Comparison of ENCODE assay signal across 8 mouse cellular contexts in the genomic region with DNA sequence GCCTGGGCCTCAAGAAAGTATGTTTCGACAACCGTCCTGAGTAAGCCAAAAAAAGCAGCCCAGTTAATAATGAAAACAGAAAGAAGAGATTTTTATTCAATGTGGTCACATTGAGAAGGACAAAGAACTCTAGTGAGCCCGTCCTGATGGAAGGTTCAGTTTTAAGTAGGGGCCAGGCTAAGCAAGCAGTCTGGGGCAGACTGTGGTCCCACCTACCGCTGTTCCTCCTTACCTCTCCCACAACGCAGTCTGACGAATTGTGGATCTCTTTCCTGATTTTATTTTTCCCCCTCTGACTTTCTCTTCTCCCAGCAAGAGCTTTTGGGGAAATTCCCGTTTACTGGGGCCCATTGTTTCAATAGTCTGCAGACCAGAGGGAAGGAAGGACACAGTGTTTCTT. TPM values are rescaled to one million over a fixed set of nuclear protein-coding genes. Genes with fewer than 3 reads are reported as not detected.
DNase-seq lines count a peak whose midpoint lies in the region; ATAC-seq and TF ChIP-seq lines count a peak whose summit lies in the region.

No protein-coding gene starts in this region.

- H3K4me3 ChIP-seq in erythroblast, embryonic 14.5 days (replicated peaks), result peak overlapping the region; percentile 68
- no peak overlapping the region for H3K4me3 ChIP-seq in thymus, adult 2 months (ENCODE audit: control insufficient read depth, insufficient read depth, low read length)
- no peak overlapping the region; the same call in 1 of the 2 replicates for H3K4me3 ChIP-seq in liver, embryonic 12.5 days

- peak overlapping the region; percentile 72 for H3K9ac ChIP-seq in liver, embryonic 12.5 days

- peak overlapping the region; percentile 86 for H3K4me2 ChIP-seq in liver, embryonic 12.5 days

- ATAC-seq in erythroblast, adult 5-6 weeks (replicated peaks; ENCODE audit: low FRiP score, poor library complexity, severe bottlenecking), result no peak
- ATAC-seq in liver, embryonic 12.5 days, result no peak

- no peaks in the 10 kb centered on the region for H3K27me3 ChIP-seq in erythroblast, embryonic 14.5 days (ENCODE audit: control insufficient read depth)
- H3K27me3 ChIP-seq in thymus, adult 2 months (ENCODE audit: control insufficient read depth, insufficient read depth, low read length), result no peaks in the 10 kb centered on the region
- H3K27me3 ChIP-seq in liver, embryonic 12.5 days (replicated peaks), result no peaks in the 10 kb centered on the region

- H3K4me1 ChIP-seq in erythroblast, embryonic 14.5 days (ENCODE audit: control insufficient read depth), result peaks cover 34% of the 10 kb centered on the region
- peaks cover 12% of the 10 kb centered on the region for H3K4me1 ChIP-seq in thymus, adult 2 months (replicated peaks; ENCODE audit: control insufficient read depth, insufficient read depth, low read length)
- peaks cover 29% of the 10 kb centered on the region for H3K4me1 ChIP-seq in liver, embryonic 12.5 days

- no peak for TF ChIP-seq CTCF in thymus, adult 2 months (IDR thresholded peaks at IDR 0.05; ENCODE audit: borderline replicate concordance, control insufficient read depth, extremely low read depth, insufficient read depth, low read length, poor library complexity)

- H3K9me3 ChIP-seq in erythroblast, embryonic 14.5 days (ENCODE audit: control insufficient read depth, low read length), result peaks cover 8% of the 10 kb centered on the region
- H3K9me3 ChIP-seq in liver, embryonic 12.5 days (replicated peaks), result no peaks in the 10 kb centered on the region

- no peak for DNase-seq in thymus, adult 2 months
- DNase-seq in thymus, postnatal 14 days, result no peak
- no peak for DNase-seq in adrenal gland, adult 2 months
- no peak for DNase-seq in adrenal gland, postnatal 14 days
- DNase-seq in cerebellum, adult 9-10 months, result no peak

- peak overlapping the region; percentile 59; the same call in 1 of the 2 replicates for H3K27ac ChIP-seq in thymus, adult 2 months (ENCODE audit: control insufficient read depth, insufficient read depth, low read length)
- H3K27ac ChIP-seq in liver, embryonic 12.5 days, result peak overlapping the region; percentile 89

- TF ChIP-seq POLR2A in thymus, adult 2 months (IDR thresholded peaks at IDR 0.05; ENCODE audit: control insufficient read depth, extremely low read depth, insufficient read depth, low read length, poor library complexity), result no peak

- H3K36me3 ChIP-seq in erythroblast, embryonic 14.5 days (ENCODE audit: control insufficient read depth), result no peaks in the 10 kb centered on the region
- no peaks in the 10 kb centered on the region for H3K36me3 ChIP-seq in thymus, adult 2 months (ENCODE audit: control insufficient read depth, insufficient read depth, low read length)
- no peaks in the 10 kb centered on the region for H3K36me3 ChIP-seq in liver, embryonic 12.5 days

- WGBS in thymus, adult 2 months, result 89% methylated on average over 7 of the region's 7 CpGs
- 32% methylated on average over 7 of the region's 7 CpGs for WGBS in liver, embryonic 12.5 days (ENCODE audit: insufficient replicate concordance)

RNA-seq across cellular contexts. Expression of gene Nedd4, which starts 21.5 kb away (rescaled TPM):
- polyA plus RNA-seq in erythroblast, embryonic 14.5 days (2012), result 1.3 and 1.8 TPM in 2 replicates
- 37.6 and 48.2 TPM in 2 replicates for total RNA-seq in erythroblast, adult 5-6 weeks (2015; ENCODE audit: low replicate concordance)
- total RNA-seq in erythroblast, adult 5-6 weeks (2017; ENCODE audit: low replicate concordance), result 51.9 and 56.2 TPM in 2 replicates
- polyA plus RNA-seq in thymus, adult 2 months (2012; rRNA removed), result 71.7 and 80.4 TPM in 2 replicates
- 173 and 176 TPM in 2 replicates for polyA plus RNA-seq in liver, embryonic 12.5 days (2016; fragmentation: Nextera tagmentation; extraction: Ambion mirVana)
- 100 to 1,000 TPM; 393 to 436 TPM for total RNA-seq in adrenal gland, adult 2 months (2021)
- 139 and 169 TPM in 2 replicates for polyA plus RNA-seq in adrenal gland, adult 2 months (2012; rRNA removed)
- total RNA-seq in adrenal gland, postnatal 14 days (2021), result 490 and 493 TPM in 2 replicates

Comparison
In these comparisons a context has a peak if more than half of its experiments do, and no peak if none do; other contexts are left out.
1. RNA of gene Nedd4, which starts 21.5 kb away (polyA plus RNA-seq): 173 to 176 TPM in liver, embryonic 12.5 days, 139 to 169 TPM in adrenal gland, adult 2 months and 71.7 to 80.4 TPM in thymus, adult 2 months; 1.3 to 1.8 TPM in erythroblast, embryonic 14.5 days; every median in the first group is over 10 times any median in the second.